In the genomic region with DNA sequence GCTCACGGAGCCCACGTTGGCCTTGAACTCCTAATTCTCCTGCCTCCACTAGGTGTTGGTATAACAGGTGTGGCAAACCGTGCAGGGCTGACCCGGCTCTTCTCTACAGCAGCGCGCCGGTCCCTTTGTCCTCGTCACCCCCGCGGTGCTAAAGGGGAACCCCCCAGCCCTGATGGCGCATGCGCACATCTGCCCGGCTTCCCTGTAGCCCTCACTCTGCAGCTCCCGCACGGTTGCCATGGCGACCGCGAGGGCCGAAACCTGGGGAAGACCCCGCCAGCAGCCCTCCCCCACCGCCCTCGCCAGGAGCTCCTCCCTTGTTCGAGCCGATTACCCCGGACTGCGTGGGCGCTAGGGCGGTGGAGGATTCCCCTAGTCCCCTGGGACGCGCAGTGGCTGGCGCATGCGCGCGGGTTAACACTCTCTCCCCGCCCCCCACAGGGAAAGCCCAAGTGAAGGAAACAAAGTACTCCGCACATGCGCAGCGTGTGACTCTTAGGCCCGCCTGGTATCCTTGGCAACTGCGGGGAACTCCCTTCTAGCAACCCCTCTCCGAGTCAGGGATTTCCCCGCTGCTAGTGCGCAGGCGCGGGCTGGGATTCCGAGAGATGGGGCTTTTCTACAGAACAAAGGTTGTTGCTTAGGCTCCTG, we compare ENCODE assay signal across 8 mouse cellular contexts. TPM values are rescaled to one million over a fixed set of nuclear protein-coding genes. Genes with fewer than 3 reads are reported as not detected.
DNase-seq lines count a peak whose midpoint lies in the region; ATAC-seq and TF ChIP-seq lines count a peak whose summit lies in the region.

No protein-coding gene starts in this region.

- peak; percentile 100 for DNase-seq in forebrain, embryonic 14.5 days (ENCODE audit: low spot score)
- DNase-seq in heart, postnatal 14 days = peak; percentile 99
- peak; percentile 99 for DNase-seq in layer of hippocampus, adult 11-12 months (ENCODE audit: low spot score)
- DNase-seq in lung, adult 18-20 months = peak; percentile 99
- DNase-seq in testis, postnatal 14 days (ENCODE audit: low spot score) = peak; percentile 98

- peak overlapping the region; percentile 63 for H3K4me3 ChIP-seq in ES-Bruce4 (ENCODE audit: low read depth, low read length)
- peak overlapping the region; percentile 43 for H3K4me3 ChIP-seq in forebrain, embryonic 14.5 days (ENCODE audit: low read depth, low read length)
- H3K4me3 ChIP-seq in neural tube, embryonic 15.5 days (replicated peaks) = peak overlapping the region; percentile 48

- H3K4me1 ChIP-seq in ES-Bruce4 (ENCODE audit: control insufficient read depth, insufficient read depth, low read length) = peaks cover 3% of the 10 kb centered on the region
- H3K4me1 ChIP-seq in forebrain, embryonic 14.5 days (ENCODE audit: control insufficient read depth, insufficient read depth, low read length) = peaks cover 33% of the 10 kb centered on the region
- peaks cover 68% of the 10 kb centered on the region for H3K4me1 ChIP-seq in neural tube, embryonic 15.5 days

- peak; percentile 69 for ATAC-seq in cerebellum, adult (ENCODE audit: insufficient number of reproducible peaks, low FRiP score, low TSS enrichment)
- ATAC-seq in forebrain, embryonic 14.5 days = peak; percentile 87
- peak; percentile 85 for ATAC-seq in neural tube, embryonic 15.5 days (ENCODE audit: low FRiP score)

- peak overlapping the region; percentile 76 for H3K4me2 ChIP-seq in forebrain, embryonic 14.5 days (ENCODE audit: low read length)
- H3K4me2 ChIP-seq in neural tube, embryonic 15.5 days = peak overlapping the region; percentile 86

- peak overlapping the region; percentile 75 for H3K27ac ChIP-seq in ES-Bruce4 (ENCODE audit: insufficient read depth, low read length)
- H3K27ac ChIP-seq in forebrain, embryonic 14.5 days (ENCODE audit: low read depth, low read length) = peak overlapping the region; percentile 98
- peak overlapping the region; percentile 94 for H3K27ac ChIP-seq in neural tube, embryonic 15.5 days (replicated peaks)

- intact Hi-C loops in heart, postnatal 14 days (cut with DNase I) = no loop called here

- TF ChIP-seq POLR2A in ES-Bruce4 (IDR thresholded peaks at IDR 0.05; ENCODE audit: insufficient read depth, low read length) = no peak

- no peaks in the 10 kb centered on the region; the same call in 1 of the 2 replicates for H3K36me3 ChIP-seq in ES-Bruce4 (ENCODE audit: control insufficient read depth, insufficient read depth, low read length, poor library complexity, severe bottlenecking)
- peaks cover 9% of the 10 kb centered on the region for H3K36me3 ChIP-seq in forebrain, embryonic 14.5 days (ENCODE audit: control insufficient read depth, insufficient read depth, low read length)
- peaks cover 9% of the 10 kb centered on the region; the same call in 1 of the 2 replicates for H3K36me3 ChIP-seq in neural tube, embryonic 15.5 days

- peaks cover 14% of the 10 kb centered on the region for H3K27me3 ChIP-seq in ES-Bruce4 (ENCODE audit: control insufficient read depth, insufficient read depth, low read length, poor library complexity, severe bottlenecking)
- H3K27me3 ChIP-seq in forebrain, embryonic 14.5 days (replicated peaks; ENCODE audit: control insufficient read depth, insufficient read depth, low read length) = no peaks in the 10 kb centered on the region
- H3K27me3 ChIP-seq in neural tube, embryonic 15.5 days (replicated peaks) = no peaks in the 10 kb centered on the region; the same call in 1 of the 2 replicates

- peak overlapping the region; percentile 13 for H3K9ac ChIP-seq in ES-Bruce4 (ENCODE audit: low read depth, poor library complexity, severe bottlenecking)
- peak overlapping the region; percentile 66 for H3K9ac ChIP-seq in forebrain, embryonic 14.5 days (ENCODE audit: low read length)
- H3K9ac ChIP-seq in neural tube, embryonic 15.5 days (replicated peaks) = peak overlapping the region; percentile 61

- under 1% methylated on average over 46 of the region's 46 CpGs for WGBS in forebrain, embryonic 14.5 days
- WGBS in neural tube, embryonic 15.5 days = 0% methylated on average over 46 of the region's 46 CpGs

- peak; percentile 44 for TF ChIP-seq EP300 in ES-Bruce4 (IDR thresholded peaks at IDR 0.05; ENCODE audit: insufficient read depth, low read depth, low read length)

- no peak for TF ChIP-seq CTCF in ES-Bruce4 (IDR thresholded peaks at IDR 0.05; ENCODE audit: low read depth, low read length)

- H3K9me3 ChIP-seq in ES-Bruce4 (replicated peaks; ENCODE audit: control insufficient read depth, insufficient read depth, low read length, poor library complexity, severe bottlenecking) = no peaks in the 10 kb centered on the region
- no peaks in the 10 kb centered on the region for H3K9me3 ChIP-seq in forebrain, embryonic 14.5 days (replicated peaks; ENCODE audit: control insufficient read depth, low read length)
- no peaks in the 10 kb centered on the region for H3K9me3 ChIP-seq in neural tube, embryonic 15.5 days (replicated peaks)

RNA-seq across cellular contexts. Expression of gene Kcnn1, which starts 2.4 kb away (rescaled TPM):
- polyA plus RNA-seq in ES-Bruce4 (2011; ENCODE audit: insufficient read depth, insufficient read length, low read depth, missing spikeins) = 3.2 and 3.5 TPM in 2 replicates
- 7.3 and 11.3 TPM in 2 replicates for polyA plus RNA-seq in forebrain, embryonic 14.5 days (2014; fragmentation: Nextera tagmentation; extraction: Ambion mirVana)
- 1 to 10 TPM; 3.8 to 4.0 TPM for total RNA-seq in heart, postnatal 14 days (2021)
- polyA plus RNA-seq in neural tube, embryonic 15.5 days (2015; fragmentation: Nextera tagmentation; extraction: Ambion mirVana) = 17.6 and 18.6 TPM in 2 replicates

RNA-seq across cellular contexts. Expression of gene Ccdc124, which starts 8.3 kb away (rescaled TPM):
- 62.8 and 67.2 TPM in 2 replicates for polyA plus RNA-seq in ES-Bruce4 (2011; ENCODE audit: insufficient read depth, insufficient read length, low read depth, missing spikeins)
- 177 and 182 TPM in 2 replicates for polyA plus RNA-seq in forebrain, embryonic 14.5 days (2014; fragmentation: Nextera tagmentation; extraction: Ambion mirVana)
- total RNA-seq in heart, postnatal 14 days (2021) = 10 to 100 TPM; 38.8 to 40.1 TPM
- polyA plus RNA-seq in neural tube, embryonic 15.5 days (2015; fragmentation: Nextera tagmentation; extraction: Ambion mirVana) = 162 and 163 TPM in 2 replicates

RNA-seq across cellular contexts. Expression of gene Arrdc2, which starts 26.0 kb away (rescaled TPM):
- polyA plus RNA-seq in ES-Bruce4 (2011; ENCODE audit: insufficient read depth, insufficient read length, low read depth, missing spikeins) = 11.1 and 12.1 TPM in 2 replicates
- polyA plus RNA-seq in forebrain, embryonic 14.5 days (2014; fragmentation: Nextera tagmentation; extraction: Ambion mirVana) = 6.8 and 7.4 TPM in 2 replicates
- 10 to 100 TPM; 22.4 to 23.9 TPM for total RNA-seq in heart, postnatal 14 days (2021)
- 7.8 and 8.5 TPM in 2 replicates for polyA plus RNA-seq in neural tube, embryonic 15.5 days (2015; fragmentation: Nextera tagmentation; extraction: Ambion mirVana)

RNA-seq across cellular contexts. Expression of gene Slc5a5, which starts 27.1 kb away (rescaled TPM):
- polyA plus RNA-seq in ES-Bruce4 (2011; ENCODE audit: insufficient read depth, insufficient read length, low read depth, missing spikeins) = 13.3 TPM in 2 replicates
- polyA plus RNA-seq in forebrain, embryonic 14.5 days (2014; fragmentation: Nextera tagmentation; extraction: Ambion mirVana) = 0.60 and 0.89 TPM in 2 replicates
- under 1 TPM in 1 of 2 experiments, not detected in 1; 0.07 TPM for total RNA-seq in heart, postnatal 14 days (2021)
- 3.0 and 3.3 TPM in 2 replicates for polyA plus RNA-seq in neural tube, embryonic 15.5 days (2015; fragmentation: Nextera tagmentation; extraction: Ambion mirVana)

RNA-seq across cellular contexts. Expression of gene Rpl18a, which starts 31.7 kb away (rescaled TPM):
- polyA plus RNA-seq in ES-Bruce4 (2011; ENCODE audit: insufficient read depth, insufficient read length, low read depth, missing spikeins) = 2,473 and 2,707 TPM in 2 replicates
- polyA plus RNA-seq in forebrain, embryonic 14.5 days (2014; fragmentation: Nextera tagmentation; extraction: Ambion mirVana) = 2,846 and 4,258 TPM in 2 replicates
- 100 to 1,000 TPM; 901 to 988 TPM for total RNA-seq in heart, postnatal 14 days (2021)
- 2,109 and 2,618 TPM in 2 replicates for polyA plus RNA-seq in neural tube, embryonic 15.5 days (2015; fragmentation: Nextera tagmentation; extraction: Ambion mirVana)

Comparison
In these comparisons a context has a peak if more than half of its experiments do, and no peak if none do; other contexts are left out.
1. Peak in every context shown above with its lines: DNase-seq, ATAC-seq, H3K4me3 ChIP-seq and H3K27ac ChIP-seq.
2. H3K9ac ChIP-seq: peak in every context shown above with its lines; median percentile 66 in forebrain, embryonic 14.5 days; 61 in neural tube, embryonic 15.5 days; 13 in ES-Bruce4.